ENCODE assay signal across 9 mouse cellular contexts in genomic region chr2:72398227-72398626, GRCm38 (mm10).
A peak's percentile ranks its signal among the peaks of the same experiment; 100 is the strongest.
DNase-seq lines count a peak whose midpoint lies in the region; ATAC-seq and TF ChIP-seq lines count a peak whose summit lies in the region.
"Had no signal": no experiment of that assay in that cellular context is flagged by ENCODE, and none has a peak within 500 bp of the region (broad histone marks: within the 10 kb centered on the region; RNA-seq: fewer than 3 reads in every experiment).

No protein-coding gene starts in this region.

- no peaks in the 10 kb centered on the region for H3K9me3 ChIP-seq in hindbrain, postnatal 0 days (ENCODE audit: low read length)
- H3K9me3 ChIP-seq in hindbrain, embryonic 13.5 days: peaks cover 8% of the 10 kb centered on the region; the same call in 1 of the 2 replicates
- H3K9me3 ChIP-seq in embryonic facial prominence, embryonic 14.5 days (ENCODE audit: control insufficient read depth, low read length): peaks cover 13% of the 10 kb centered on the region; the same call in 1 of the 2 replicates
- no peaks in the 10 kb centered on the region for H3K9me3 ChIP-seq in intestine, postnatal 0 days (ENCODE audit: control insufficient read depth)
- H3K9me3 ChIP-seq in lung, postnatal 0 days (ENCODE audit: low read length): no peaks in the 10 kb centered on the region
- H3K9me3 ChIP-seq in stomach, embryonic 16.5 days (replicated peaks; ENCODE audit: control insufficient read depth, low read length): no peaks in the 10 kb centered on the region

- 39% methylated on average over 13 of the region's 13 CpGs for WGBS in hindbrain, postnatal 0 days
- 25% methylated on average over 13 of the region's 13 CpGs for WGBS in hindbrain, embryonic 13.5 days
- 23% methylated on average over 13 of the region's 13 CpGs for WGBS in embryonic facial prominence, embryonic 14.5 days
- 23% methylated on average over 13 of the region's 13 CpGs for WGBS in intestine, postnatal 0 days
- 29% methylated on average over 13 of the region's 13 CpGs for WGBS in lung, postnatal 0 days
- WGBS in stomach, embryonic 16.5 days: 30% methylated on average over 13 of the region's 13 CpGs

- H3K4me3 ChIP-seq in hindbrain, postnatal 0 days (ENCODE audit: low read length): no peak overlapping the region
- no peak overlapping the region for H3K4me3 ChIP-seq in hindbrain, embryonic 13.5 days
- no peak overlapping the region for H3K4me3 ChIP-seq in embryonic facial prominence, embryonic 14.5 days (ENCODE audit: low read depth, low read length)
- H3K4me3 ChIP-seq in intestine, postnatal 0 days (ENCODE audit: low read depth, low read length): no peak overlapping the region
- no peak overlapping the region for H3K4me3 ChIP-seq in lung, postnatal 0 days (ENCODE audit: low read depth, low read length)
- H3K4me3 ChIP-seq in stomach, embryonic 16.5 days (replicated peaks; ENCODE audit: low read length): no peak overlapping the region
- H3K4me3 ChIP-seq: embryonic facial prominence, embryonic 15.5 days had no signal

- H3K27me3 ChIP-seq in hindbrain, postnatal 0 days (ENCODE audit: insufficient read depth, low read length): no peaks in the 10 kb centered on the region
- H3K27me3 ChIP-seq in hindbrain, embryonic 13.5 days: no peaks in the 10 kb centered on the region
- H3K27me3 ChIP-seq in embryonic facial prominence, embryonic 14.5 days (replicated peaks; ENCODE audit: control insufficient read depth, insufficient read depth, low read length): no peaks in the 10 kb centered on the region
- H3K27me3 ChIP-seq in intestine, postnatal 0 days (replicated peaks; ENCODE audit: control insufficient read depth, insufficient read depth, low read length): no peaks in the 10 kb centered on the region
- H3K27me3 ChIP-seq in lung, postnatal 0 days (replicated peaks; ENCODE audit: insufficient read depth, low read length): no peaks in the 10 kb centered on the region
- no peaks in the 10 kb centered on the region for H3K27me3 ChIP-seq in stomach, embryonic 16.5 days (ENCODE audit: control insufficient read depth, insufficient read depth, low read length)
- H3K27me3 ChIP-seq: embryonic facial prominence, embryonic 15.5 days had no signal

- peak; percentile 54 for TF ChIP-seq CTCF in hindbrain, postnatal 0 days (IDR thresholded peaks at IDR 0.05; ENCODE audit: low read depth)
- TF ChIP-seq CTCF in intestine, postnatal 0 days (IDR thresholded peaks at IDR 0.05; ENCODE audit: low read depth): peak; percentile 86
- peak; percentile 85 for TF ChIP-seq CTCF in lung, postnatal 0 days (IDR thresholded peaks at IDR 0.05)

- H3K4me2 ChIP-seq in hindbrain, postnatal 0 days (ENCODE audit: low read depth, low read length): no peak overlapping the region
- no peak overlapping the region for H3K4me2 ChIP-seq in hindbrain, embryonic 13.5 days
- H3K4me2 ChIP-seq in embryonic facial prominence, embryonic 14.5 days (ENCODE audit: low read depth, low read length): no peak overlapping the region
- H3K4me2 ChIP-seq in intestine, postnatal 0 days (replicated peaks; ENCODE audit: low read depth): 0 out of 2 replicates have a peak overlapping the region, but pooled peaks have one; percentile 25
- no peak overlapping the region for H3K4me2 ChIP-seq in lung, postnatal 0 days (replicated peaks; ENCODE audit: low read depth, low read length)
- H3K4me2 ChIP-seq in stomach, embryonic 16.5 days (ENCODE audit: low read depth, low read length): no peak overlapping the region
- H3K4me2 ChIP-seq: embryonic facial prominence, embryonic 15.5 days had no signal

- H3K27ac ChIP-seq in hindbrain, postnatal 0 days: no peak overlapping the region
- no peak overlapping the region for H3K27ac ChIP-seq in hindbrain, embryonic 13.5 days
- no peak overlapping the region for H3K27ac ChIP-seq in embryonic facial prominence, embryonic 14.5 days (replicated peaks; ENCODE audit: low read depth, low read length)
- H3K27ac ChIP-seq in intestine, postnatal 0 days (ENCODE audit: low read depth, low read length): no peak overlapping the region
- no peak overlapping the region for H3K27ac ChIP-seq in lung, postnatal 0 days (ENCODE audit: low read length)
- H3K27ac ChIP-seq in stomach, embryonic 16.5 days (ENCODE audit: low read length): no peak overlapping the region
- H3K27ac ChIP-seq: embryonic facial prominence, embryonic 15.5 days had no signal

- H3K36me3 ChIP-seq in hindbrain, postnatal 0 days (ENCODE audit: insufficient read depth, low read length): no peaks in the 10 kb centered on the region
- 0 out of 2 replicates have a peak, but pooled peaks cover 3% of the 10 kb centered on the region for H3K36me3 ChIP-seq in hindbrain, embryonic 13.5 days
- peaks cover 16% of the 10 kb centered on the region; the same call in 1 of the 2 replicates for H3K36me3 ChIP-seq in embryonic facial prominence, embryonic 14.5 days (ENCODE audit: control insufficient read depth, insufficient read depth, low read length)
- no peaks in the 10 kb centered on the region for H3K36me3 ChIP-seq in intestine, postnatal 0 days (ENCODE audit: control insufficient read depth, insufficient read depth)
- H3K36me3 ChIP-seq in lung, postnatal 0 days (ENCODE audit: insufficient read depth, low read length): peaks cover 4% of the 10 kb centered on the region; the same call in 1 of the 2 replicates
- H3K36me3 ChIP-seq in stomach, embryonic 16.5 days (ENCODE audit: control insufficient read depth, insufficient read depth, low read length): peaks cover 10% of the 10 kb centered on the region; the same call in 1 of the 2 replicates

- H3K4me1 ChIP-seq in hindbrain, postnatal 0 days (ENCODE audit: insufficient read depth, low read length): no peaks in the 10 kb centered on the region
- H3K4me1 ChIP-seq in hindbrain, embryonic 13.5 days (replicated peaks): no peaks in the 10 kb centered on the region
- no peaks in the 10 kb centered on the region for H3K4me1 ChIP-seq in embryonic facial prominence, embryonic 14.5 days (ENCODE audit: control insufficient read depth, insufficient read depth, low read length)
- H3K4me1 ChIP-seq in intestine, postnatal 0 days (replicated peaks; ENCODE audit: control insufficient read depth, insufficient read depth, low read length): no peaks in the 10 kb centered on the region
- H3K4me1 ChIP-seq in lung, postnatal 0 days (ENCODE audit: insufficient read depth, low read depth, low read length): no peaks in the 10 kb centered on the region
- no peaks in the 10 kb centered on the region for H3K4me1 ChIP-seq in stomach, embryonic 16.5 days (ENCODE audit: control insufficient read depth, insufficient read depth, low read length)

- no peak for ATAC-seq in hindbrain, postnatal 0 days
- no peak for ATAC-seq in hindbrain, embryonic 13.5 days (ENCODE audit: low FRiP score)
- ATAC-seq in embryonic facial prominence, embryonic 14.5 days (ENCODE audit: low read depth): no peak
- ATAC-seq in intestine, postnatal 0 days: peak; percentile 96
- peak; percentile 87 for ATAC-seq in lung, postnatal 0 days
- ATAC-seq in stomach, embryonic 16.5 days (ENCODE audit: insufficient read depth, low FRiP score): peak; percentile 85; the same call in 1 of the 2 replicates
- no peak for ATAC-seq in monocyte, adult 5-6 weeks (replicated peaks; ENCODE audit: insufficient number of reproducible peaks, low FRiP score, low TSS enrichment, poor library complexity, severe bottlenecking)

- TF ChIP-seq EP300 in lung, postnatal 0 days (IDR thresholded peaks at IDR 0.05): no peak

- no peak overlapping the region for H3K9ac ChIP-seq in hindbrain, postnatal 0 days (replicated peaks; ENCODE audit: low read length)
- H3K9ac ChIP-seq in hindbrain, embryonic 13.5 days: no peak overlapping the region
- H3K9ac ChIP-seq in embryonic facial prominence, embryonic 14.5 days (ENCODE audit: low read depth, low read length): no peak overlapping the region
- no peak overlapping the region for H3K9ac ChIP-seq in intestine, postnatal 0 days (ENCODE audit: low read depth, low read length)
- H3K9ac ChIP-seq in lung, postnatal 0 days (replicated peaks; ENCODE audit: low read depth): no peak overlapping the region
- no peak overlapping the region for H3K9ac ChIP-seq in stomach, embryonic 16.5 days (ENCODE audit: low read length)
- H3K9ac ChIP-seq: embryonic facial prominence, embryonic 15.5 days had no signal

- peak; percentile 27 for DNase-seq in hindbrain, postnatal 0 days (ENCODE audit: low spot score)
- DNase-seq in R1 (ENCODE audit: low read depth, low spot score): peak; percentile 81
- peak; percentile 16 for DNase-seq in embryonic facial prominence, embryonic 14.5 days (ENCODE audit: low spot score)
- DNase-seq in lung, postnatal 0 days (ENCODE audit: low spot score): peak; percentile 89

Comparison
In these comparisons a context has a peak if more than half of its experiments do, and no peak if none do; other contexts are left out.
1. ATAC-seq: peak in intestine, postnatal 0 days (single experiment), lung, postnatal 0 days (single experiment) and stomach, embryonic 16.5 days (single experiment); none in hindbrain, postnatal 0 days (single experiment), hindbrain, embryonic 13.5 days (single experiment), embryonic facial prominence, embryonic 14.5 days (single experiment) and monocyte, adult 5-6 weeks (single experiment).
2. DNase-seq: peak in every context shown above with its lines; median percentile 89 in lung, postnatal 0 days; 81 in R1; 27 in hindbrain, postnatal 0 days; 16 in embryonic facial prominence, embryonic 14.5 days.
3. Peak in every context shown above with its lines, with median percentiles within 50 percentile points of each other: CTCF ChIP-seq.